Mouse (Mus musculus): ENCODE measurements around the gene AU040320.

DNA sequence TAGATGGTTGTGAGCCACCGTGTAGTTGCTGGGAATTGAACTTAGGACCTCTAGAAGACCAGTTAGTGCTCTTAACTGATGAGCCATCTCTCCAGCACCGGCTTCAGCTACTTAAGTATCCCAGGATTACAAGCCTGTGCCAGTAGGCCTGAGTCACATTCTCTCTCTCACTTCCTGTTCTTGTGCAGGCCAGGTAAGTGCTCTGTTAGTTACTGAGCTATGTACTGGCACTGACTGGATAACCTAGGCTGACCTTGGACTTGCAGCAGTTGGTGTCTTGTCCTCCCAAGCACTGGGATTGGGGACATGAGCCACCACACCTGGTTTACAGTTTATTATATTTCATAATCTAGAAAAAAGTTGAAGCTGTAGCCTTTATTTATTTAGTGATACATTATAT is 10.1 kb downstream of the AU040320 start:
- no peak for TF ChIP-seq POLR2A (IDR thresholded peaks at IDR 0.05; ENCODE audit: insufficient read depth, low read depth, low read length)
- TF ChIP-seq CTCF (IDR thresholded peaks at IDR 0.05): no peak
- TF ChIP-seq EP300 (IDR thresholded peaks at IDR 0.05; ENCODE audit: insufficient read depth, low read depth, low read length): no peak
